Mouse (Mus musculus) layer of hippocampus, adult 11-12 months (tissue): Measurements from ENCODE around the gene Gm45015.
"Not testable (repeated sequence)": the region's sequence is repeated elsewhere in the genome, so short reads cannot be mapped to it uniquely, and the experiment has no call there.

ENCODE experiments used
- DNase-seq: peaks from one replicate; pipeline ENCODE4 v3.0.0; 2022; ENCODE audit warnings: low spot score

Gene Gm45015

DNA sequence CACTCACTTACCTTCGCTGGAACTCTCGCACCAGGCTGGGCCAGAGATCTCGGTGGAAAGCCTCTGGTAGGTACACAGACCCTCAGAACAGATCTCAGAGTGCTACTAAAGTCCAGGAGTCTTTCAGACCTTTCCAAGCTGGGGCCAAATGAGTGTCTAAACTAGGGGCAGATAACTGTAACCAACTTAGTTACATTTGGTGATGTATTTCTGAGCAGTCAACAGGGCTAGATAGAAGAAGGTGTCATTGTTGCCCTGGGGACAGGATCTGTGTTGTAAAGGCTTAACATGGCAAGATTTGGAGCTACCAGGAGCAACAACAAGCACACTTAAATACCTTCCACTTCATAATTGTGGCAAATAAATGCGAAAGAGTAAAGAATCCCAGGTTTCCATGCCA lies at the start of gene Gm45015:
Gene Gm45015 (minus strand): TSS at position 101 of the 400 bp plus-strand sequence.
- DNase-seq: no peak

GRCm38 (mm10) chrX:73384924-73385323 lies 48.3 kb upstream of the Gm45015 start:
- DNase-seq: no peak

DNA sequence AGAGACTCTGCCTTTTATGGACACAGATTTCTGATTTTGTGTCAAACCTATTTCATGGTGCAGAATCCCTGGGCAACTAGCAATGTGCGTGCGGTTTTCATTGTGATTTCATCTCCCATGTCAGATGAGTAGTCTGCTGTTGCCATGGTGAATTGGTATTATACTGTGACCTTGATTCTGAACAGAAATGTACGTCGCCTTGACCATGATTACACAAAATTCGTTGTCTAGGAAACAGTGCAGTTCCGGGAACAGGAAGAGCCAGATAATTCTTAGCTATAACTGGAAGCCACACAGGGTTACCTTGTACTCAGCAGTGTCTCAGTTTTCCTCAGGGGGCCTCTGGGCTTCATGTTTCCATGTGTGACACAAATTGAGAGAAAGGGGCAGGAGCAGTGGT lies 47.8 kb upstream of the Gm45015 start:
- DNase-seq: no peak

DNA sequence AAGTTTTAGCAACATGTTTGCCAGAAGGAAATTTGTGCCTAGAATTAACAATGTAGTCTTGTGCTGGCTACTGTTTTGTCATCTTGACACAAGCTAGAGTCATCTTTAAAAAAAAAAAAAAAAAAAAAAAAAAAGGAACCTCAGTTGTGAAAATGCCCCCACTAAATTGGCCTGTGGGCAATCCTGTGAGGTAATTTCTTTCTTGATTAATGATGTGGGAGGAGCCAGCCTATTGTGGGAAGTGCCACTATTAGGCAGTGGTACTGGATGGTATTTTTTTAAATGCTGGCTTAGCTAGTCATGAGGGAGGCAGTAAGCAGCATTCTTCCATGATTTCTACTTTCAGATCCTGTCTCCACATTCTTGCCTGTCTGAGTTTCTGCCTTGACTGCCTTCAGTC lies 26.7 kb upstream of the Gm45015 start:
- no peak for DNase-seq

DNA sequence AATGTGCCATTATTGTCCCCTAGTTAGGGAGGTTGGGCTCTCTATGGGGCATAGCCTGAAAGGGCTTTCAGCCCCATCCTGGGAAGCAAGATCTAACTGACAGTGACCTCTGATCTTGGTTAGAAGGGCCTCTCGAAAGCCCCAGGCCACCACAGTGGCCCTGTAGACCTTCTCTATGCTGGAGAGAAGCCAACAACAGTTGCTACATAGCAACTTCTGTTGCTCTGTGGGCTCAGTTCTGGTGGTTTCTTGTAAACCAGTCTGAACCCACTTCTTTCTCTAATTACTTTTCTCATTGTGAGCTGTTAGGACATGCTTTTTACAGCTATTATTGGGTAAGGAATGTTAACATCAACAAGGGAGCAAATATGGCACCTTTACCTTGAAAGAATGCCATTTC lies 20.1 kb upstream of the Gm45015 start:
- no peak for DNase-seq

DNA sequence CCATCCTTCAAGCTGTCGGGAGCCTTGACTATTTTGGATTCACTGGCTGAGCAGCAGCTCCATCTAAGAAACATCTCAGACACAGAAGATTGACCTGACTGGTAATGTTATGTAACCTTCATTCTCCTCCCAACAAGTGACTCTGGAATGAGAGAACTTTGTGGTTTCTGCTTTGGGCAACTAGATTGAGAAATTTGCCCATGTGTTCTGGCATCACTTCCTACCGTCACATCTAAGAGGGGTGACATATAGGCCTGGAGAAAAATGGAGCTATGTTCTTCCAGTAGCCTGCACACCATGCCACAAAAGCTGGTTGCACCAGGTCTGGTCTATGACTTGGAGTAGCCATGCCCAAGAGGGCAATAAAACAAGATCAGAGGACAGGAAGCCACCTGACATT lies 19.5 kb upstream of the Gm45015 start:
- no peak for DNase-seq

DNA sequence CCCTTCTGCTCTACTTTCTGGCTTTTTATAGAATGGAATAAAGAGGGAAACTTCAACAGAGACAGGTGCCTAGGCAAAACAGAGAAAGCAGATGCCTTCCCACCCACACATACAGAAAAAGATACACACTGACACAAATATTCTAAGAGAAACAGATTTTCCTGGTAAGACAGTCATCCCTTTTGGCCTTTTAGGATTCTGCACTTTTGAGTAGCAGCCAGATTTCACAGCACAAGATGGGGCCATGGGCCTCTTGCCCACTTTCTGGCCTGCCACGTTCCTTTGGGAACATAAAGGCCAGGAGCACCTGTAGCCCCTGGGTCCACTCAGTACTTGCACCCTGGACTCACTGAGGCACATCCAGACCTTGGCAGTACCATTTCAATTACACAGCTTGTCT lies 7.7 kb upstream of the Gm45015 start:
- DNase-seq: no peak

- no peak for DNase-seq
Measured at GRCm38 (mm10) chrX:73343802-73344201, 7.2 kb upstream of the Gm45015 start.

DNA sequence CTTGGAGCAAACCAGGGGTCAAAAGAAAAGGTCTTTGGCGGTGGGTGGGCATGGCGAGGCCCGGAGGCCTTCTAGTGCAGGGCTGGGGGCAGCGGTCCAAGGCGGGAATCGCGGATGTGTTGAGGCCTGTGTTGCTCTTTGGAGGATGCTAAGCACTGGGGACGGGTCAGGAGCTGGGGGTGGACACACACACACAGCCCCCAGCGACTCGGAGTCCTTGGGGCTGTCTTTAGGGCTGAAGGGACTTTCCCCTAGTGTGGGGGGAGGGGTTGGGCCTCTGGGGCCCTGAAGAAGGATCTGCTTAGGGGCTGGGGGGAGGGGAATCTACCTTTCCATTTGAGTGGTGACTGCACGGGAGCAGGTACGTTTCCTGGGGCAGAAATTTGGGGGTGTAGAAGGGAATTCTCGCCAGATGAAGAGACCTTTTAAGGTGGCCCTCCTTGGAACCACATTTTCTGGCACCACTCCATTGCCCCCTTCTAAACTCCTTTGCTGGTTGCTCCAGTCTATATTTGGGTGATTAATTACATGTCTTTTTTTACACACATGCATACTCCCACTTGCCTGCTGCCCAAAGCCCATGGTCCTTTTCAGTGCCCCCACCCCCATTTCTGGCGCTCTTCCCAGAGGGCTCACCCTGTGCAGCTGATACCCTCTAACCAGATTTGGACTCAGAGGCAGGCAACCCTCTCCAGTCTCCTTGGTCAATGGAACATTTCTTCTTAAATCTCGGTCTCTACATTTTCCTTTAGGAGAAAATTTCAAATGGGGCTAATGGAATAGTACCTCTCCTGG lies 6.5 kb upstream of the Gm45015 start:
- DNase-seq: peak; percentile 6

DNA sequence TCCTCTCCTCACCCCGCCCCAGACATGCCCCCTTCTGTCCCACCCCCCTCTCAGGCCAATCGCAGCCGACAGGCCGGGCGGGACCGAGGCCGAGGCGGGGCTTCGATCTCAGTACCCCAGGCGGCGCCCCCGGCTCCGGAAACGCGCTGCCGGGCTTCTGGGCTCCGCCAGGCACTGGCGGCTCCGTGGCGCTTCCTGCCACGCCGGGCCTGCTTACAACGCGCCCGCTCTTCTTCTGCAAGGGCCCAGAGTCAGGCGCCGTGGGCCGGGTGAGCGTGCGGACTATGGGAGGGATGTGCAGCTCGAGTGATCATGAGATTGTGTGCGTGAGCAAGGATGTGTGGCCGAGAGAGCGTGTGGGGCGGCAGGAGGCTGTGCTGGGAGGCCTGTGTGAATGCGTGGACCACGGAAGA lies 5.8 kb upstream of the Gm45015 start, which contains the start of gene Zfp275:
Gene Zfp275 (plus strand): TSS at position 139 of the 413 bp plus-strand sequence.
- DNase-seq: peak; percentile 55

DNA sequence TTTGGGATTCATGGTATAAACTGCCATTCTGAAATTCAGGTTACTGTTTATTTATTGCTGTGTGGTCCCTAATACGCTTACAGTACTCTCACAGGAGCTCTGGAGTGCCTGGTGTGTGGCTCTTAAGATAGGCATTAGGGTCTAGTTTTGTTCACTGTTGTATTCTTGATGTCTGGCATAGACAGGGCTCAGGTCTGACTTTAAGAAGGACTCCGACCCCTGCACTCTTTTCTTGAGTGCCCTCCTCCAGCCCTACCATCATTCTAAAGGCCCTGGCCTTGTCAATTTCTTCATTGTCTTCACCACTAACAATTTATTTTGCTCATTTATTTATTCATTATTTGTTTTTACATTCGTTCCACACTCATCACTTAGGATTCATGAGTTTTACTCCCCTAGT lies 5.4 kb upstream of the Gm45015 start:
- no peak for DNase-seq

DNA sequence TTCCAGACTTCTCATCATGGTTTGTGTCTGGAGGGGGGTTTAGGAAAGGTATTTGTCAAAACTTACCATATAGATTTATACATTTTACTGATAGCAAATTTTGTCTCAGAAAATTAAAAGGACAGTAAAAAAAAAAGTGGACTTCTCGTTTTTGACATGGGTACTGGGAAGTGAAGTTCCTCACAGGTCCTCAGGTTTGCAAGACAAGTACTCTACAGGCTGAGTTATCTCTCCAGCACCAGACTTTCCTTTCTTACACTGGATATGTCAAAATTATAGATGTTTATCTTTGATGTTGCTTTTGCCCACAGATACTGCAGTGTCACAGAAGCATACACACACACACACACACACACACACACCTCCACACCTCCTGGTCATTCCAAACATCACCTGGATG lies 4.8 kb upstream of the Gm45015 start:
- DNase-seq: no peak

GRCm38 (mm10) chrX:73333548-73333947 lies 3.1 kb downstream of the Gm45015 start:
- DNase-seq: no peak

GRCm38 (mm10) chrX:73327215-73327614 lies 9.4 kb downstream of the Gm45015 start:
- no peak for DNase-seq

DNA sequence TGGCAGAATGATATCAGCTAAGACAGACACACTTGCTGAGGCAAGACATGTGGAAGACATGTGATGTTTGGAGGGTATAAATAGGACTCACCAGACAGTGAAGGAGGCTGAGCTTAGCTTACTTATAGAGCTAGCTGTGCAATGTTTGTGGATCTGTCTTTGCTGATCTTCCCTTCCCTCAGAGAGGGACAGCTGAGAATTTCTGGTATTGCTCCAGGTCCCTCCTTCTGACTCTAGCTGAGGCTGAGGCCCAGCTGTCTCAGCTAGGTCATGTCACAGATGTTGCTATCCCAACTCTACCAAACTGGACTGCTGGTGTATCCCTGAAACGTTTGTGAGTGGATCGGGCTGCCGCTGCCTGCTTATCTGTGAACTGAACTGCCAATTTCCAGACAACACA lies 15.6 kb downstream of the Gm45015 start:
- no peak for DNase-seq

DNA sequence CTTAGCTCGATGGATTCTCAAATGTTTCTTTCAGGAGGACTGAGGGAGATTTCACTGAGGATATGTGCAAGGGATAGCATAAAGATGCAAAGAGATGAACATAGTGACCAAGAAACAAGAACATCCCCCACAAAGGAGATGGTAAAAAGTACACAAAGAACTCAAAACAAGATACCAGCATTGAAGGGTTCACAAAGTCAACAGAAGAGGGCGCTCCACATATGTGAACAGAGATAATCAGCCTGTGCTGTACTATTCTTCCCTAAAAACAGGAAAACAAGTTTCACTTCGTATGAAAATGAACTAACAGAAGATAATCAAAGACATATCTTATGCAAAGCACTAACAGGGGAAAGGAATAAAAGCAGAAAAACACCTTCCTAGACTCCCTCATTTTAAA lies 24.1 kb downstream of the Gm45015 start:
- peak; percentile 43 for DNase-seq

- DNase-seq: not testable (repeated sequence)
Measured at GRCm38 (mm10) chrX:73295745-73296144, 40.9 kb downstream of the Gm45015 start.

DNA sequence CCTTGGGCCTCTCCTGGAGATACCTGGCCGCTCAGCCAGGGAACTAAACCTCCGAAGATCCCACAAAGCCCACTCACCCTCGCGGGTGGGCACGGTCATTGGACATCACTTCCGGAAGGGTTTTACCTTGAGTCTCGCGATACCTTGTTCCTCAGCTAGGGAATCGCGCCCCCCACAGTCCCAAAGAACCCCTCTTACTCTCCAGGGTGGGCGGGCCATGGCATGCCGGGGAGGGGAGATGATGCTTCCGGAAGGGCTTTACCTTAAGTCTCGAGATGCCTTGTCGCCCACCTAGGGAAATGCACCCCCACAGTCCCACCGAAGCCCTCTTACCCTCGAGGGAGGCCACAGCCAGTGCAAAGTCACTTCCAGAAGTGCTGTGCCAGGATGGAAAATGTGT lies 43.8 kb downstream of the Gm45015 start, which contains the start of the genes Xlr5a and Xlr5c:
Gene Xlr5a (minus strand): TSS at position 101 of the 400 bp plus-strand sequence.
Gene Xlr5c (minus strand): TSS at position 101 of the 400 bp plus-strand sequence.
- DNase-seq: not testable (repeated sequence)
